Mouse (Mus musculus): Measurements from ENCODE around the gene Rbm20.

GRCm38 (mm10) chr19:53848272-53848995 lies 171.3 kb downstream of the Rbm20 start:
- no peak for TF ChIP-seq POLR2A (IDR thresholded peaks at IDR 0.05; ENCODE audit: control insufficient read depth in 1 of 2, insufficient read depth in 1 of 2, low read depth in 1 of 2, low read length in 2 of 2, poor library complexity in 1 of 2)
- TF ChIP-seq JUND (IDR thresholded peaks at IDR 0.05; ENCODE audit: low read depth, low read length), result no peak
- TF ChIP-seq ELF1 (IDR thresholded peaks at IDR 0.05; ENCODE audit: low read depth, low read length), result no peak; the same call in 1 of the 2 replicates
- 0 out of 2 replicates have a peak, but pooled peaks have one; percentile 49 for TF ChIP-seq TCF12 (IDR thresholded peaks at IDR 0.05; ENCODE audit: low read depth, low read length)
- no peak for TF ChIP-seq CTCF (IDR thresholded peaks at IDR 0.05 in 2 of 3, conservative IDR thresholded peaks at IDR 0.05 in 1 of 3; ENCODE audit: control insufficient read depth in 1 of 3, insufficient read depth in 1 of 3, low read depth in 2 of 3, low read length in 3 of 3, poor library complexity in 1 of 3, severe bottlenecking in 1 of 3)
- TF ChIP-seq POLR2AphosphoS2 (IDR thresholded peaks at IDR 0.05; ENCODE audit: low read length), result no peak
- TF ChIP-seq UBTF (IDR thresholded peaks at IDR 0.05; ENCODE audit: borderline replicate concordance, insufficient read depth, low read depth, low read length), result no peak
- TF ChIP-seq MYB (IDR thresholded peaks at IDR 0.05; ENCODE audit: low read depth, low read length), result no peak
- no peak for TF ChIP-seq ZKSCAN1 (IDR thresholded peaks at IDR 0.05; ENCODE audit: low read depth, low read length)
- TF ChIP-seq MYC (IDR thresholded peaks at IDR 0.05; ENCODE audit: low read depth, low read length), result no peak
- no peak for TF ChIP-seq NRF1 (IDR thresholded peaks at IDR 0.05; ENCODE audit: insufficient read depth, low read depth, low read length, poor library complexity, severe bottlenecking)
- peak; percentile 61; the same call in 1 of the 2 replicates for TF ChIP-seq SIN3A (IDR thresholded peaks at IDR 0.05; ENCODE audit: low read length)
- peak; percentile 59; the same call in 1 of the 2 replicates for TF ChIP-seq MXI1 (IDR thresholded peaks at IDR 0.05; ENCODE audit: low read depth, low read length)

Measured in MEL (cell line).